Mouse (Mus musculus): ENCODE data around the gene Sat2. TPM values are rescaled to one million over a fixed set of nuclear protein-coding genes. Genes with fewer than 3 reads are reported as not detected.

Gene Sat2
- total RNA-seq, 2 experiments from 2014 or later = not detected

DNA sequence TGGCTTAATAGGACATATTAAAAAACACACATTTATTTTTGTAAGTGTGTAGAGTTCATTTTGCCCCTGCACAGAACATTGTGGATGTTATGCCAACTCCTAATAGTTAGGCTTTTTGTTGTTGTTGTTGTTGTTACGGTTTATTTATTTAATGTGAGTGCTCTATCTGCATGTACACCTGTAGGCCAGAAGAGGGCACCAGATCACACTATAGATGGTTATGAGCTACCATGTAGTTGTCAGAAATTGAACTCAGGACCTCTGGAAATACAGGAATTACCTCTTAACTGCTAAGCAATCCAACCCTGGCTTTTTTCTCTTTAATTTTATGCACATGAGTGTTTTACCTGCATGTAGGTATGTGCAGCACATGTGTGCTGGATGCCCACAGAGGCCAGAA is 8.0 kb downstream of the Sat2 start:
- no peak for ATAC-seq (ENCODE audit: poor library complexity, severe bottlenecking)

- peak; percentile 93 for ATAC-seq (ENCODE audit: poor library complexity, severe bottlenecking)
Observed at GRCm38 (mm10) chr11:69632284-69633089, 10.7 kb downstream of the Sat2 start, which contains the start of gene Fxr2. Gene Fxr2 (plus strand): TSS chr11:69632990.

DNA sequence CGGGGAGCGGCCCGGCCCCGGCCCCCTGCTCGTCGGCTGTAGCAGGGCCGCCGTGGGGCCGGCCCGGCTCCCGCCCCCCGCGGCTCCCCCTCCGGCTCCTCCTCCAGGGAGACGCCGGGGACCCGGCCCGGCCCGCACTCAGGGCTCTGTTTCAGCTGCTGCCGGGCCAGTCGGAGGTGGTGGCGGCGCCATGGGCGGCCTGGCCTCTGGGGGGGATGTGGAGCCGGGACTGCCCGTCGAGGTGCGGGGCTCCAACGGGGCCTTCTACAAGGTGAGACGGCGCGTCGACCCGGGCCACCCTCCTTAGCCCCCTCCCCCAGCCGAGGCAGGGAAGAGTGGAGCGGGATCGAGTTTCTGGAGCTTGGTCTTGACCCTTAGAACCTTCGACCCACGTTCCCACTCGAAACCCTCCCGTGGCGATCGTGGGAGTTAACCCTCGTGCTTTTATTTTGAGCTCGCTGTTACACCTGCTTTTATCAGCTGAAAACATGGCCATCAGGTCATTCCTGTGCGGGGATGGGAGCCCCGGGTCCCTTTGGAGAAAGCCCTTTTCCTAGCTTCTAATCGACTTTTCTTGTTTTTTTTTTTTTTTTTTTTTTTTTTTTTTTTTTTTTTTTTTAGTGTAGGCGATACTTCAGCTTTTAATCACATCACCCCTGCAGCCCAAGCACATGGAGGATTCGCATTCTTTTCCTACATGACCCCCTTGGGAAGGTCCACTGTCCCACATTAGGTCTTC is 11.5 kb downstream of the Sat2 start:
- peak; percentile 12 for ATAC-seq (ENCODE audit: poor library complexity, severe bottlenecking)

DNA sequence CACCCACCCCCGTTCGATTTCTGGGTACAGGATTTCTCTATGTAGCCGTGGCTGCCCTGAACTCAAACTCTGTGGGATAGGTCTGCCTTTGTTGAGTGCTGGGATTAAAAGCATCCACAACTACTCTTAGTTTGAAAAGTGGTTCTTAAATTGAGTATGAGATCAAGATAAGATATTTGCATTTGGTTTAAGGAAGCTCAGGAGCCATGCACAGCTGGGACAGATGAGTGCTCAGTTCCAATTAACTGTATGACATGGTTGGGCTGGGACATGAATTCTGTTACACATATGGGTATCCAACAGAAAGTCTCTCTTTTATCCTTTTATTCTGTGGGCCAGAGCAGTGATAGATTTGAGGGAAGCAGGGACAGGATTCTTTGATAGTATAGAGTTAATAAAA is 13.6 kb downstream of the Sat2 start:
- ATAC-seq (ENCODE audit: poor library complexity, severe bottlenecking) = no peak

GRCm38 (mm10) chr11:69645860-69646259 is 24.0 kb downstream of the Sat2 start:
- no peak for ATAC-seq (ENCODE audit: poor library complexity, severe bottlenecking)

- ATAC-seq (ENCODE audit: poor library complexity, severe bottlenecking) = no peak
Observed at GRCm38 (mm10) chr11:69653399-69653798, 31.6 kb downstream of the Sat2 start.

DNA sequence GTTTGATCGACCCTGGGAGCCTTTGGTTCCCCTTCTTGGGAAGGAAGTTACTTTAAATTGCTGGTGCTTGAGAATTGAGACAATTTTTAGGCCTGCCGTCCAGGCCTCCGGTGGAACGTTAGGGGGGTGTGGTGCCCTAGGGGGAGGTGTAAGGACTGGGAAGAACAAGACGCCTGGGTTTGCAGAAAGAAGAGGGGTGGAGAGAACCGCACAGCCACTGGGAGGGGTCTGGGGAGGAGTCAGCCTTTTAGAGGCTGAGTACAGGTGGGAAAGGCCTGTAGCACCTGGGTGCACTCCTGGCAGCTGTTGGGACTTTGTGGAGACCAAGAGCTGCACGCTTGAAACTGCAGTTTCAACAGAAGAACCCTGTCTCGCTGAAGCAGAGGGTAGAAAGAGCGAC is 32.9 kb downstream of the Sat2 start:
- ATAC-seq (ENCODE audit: poor library complexity, severe bottlenecking) = no peak

GRCm38 (mm10) chr11:69655264-69656064 is 33.6 kb downstream of the Sat2 start, which contains the start of gene Sox15:
Gene Sox15 (plus strand): TSS chr11:69655314.
- ATAC-seq (ENCODE audit: poor library complexity, severe bottlenecking) = peak; percentile 68

DNA sequence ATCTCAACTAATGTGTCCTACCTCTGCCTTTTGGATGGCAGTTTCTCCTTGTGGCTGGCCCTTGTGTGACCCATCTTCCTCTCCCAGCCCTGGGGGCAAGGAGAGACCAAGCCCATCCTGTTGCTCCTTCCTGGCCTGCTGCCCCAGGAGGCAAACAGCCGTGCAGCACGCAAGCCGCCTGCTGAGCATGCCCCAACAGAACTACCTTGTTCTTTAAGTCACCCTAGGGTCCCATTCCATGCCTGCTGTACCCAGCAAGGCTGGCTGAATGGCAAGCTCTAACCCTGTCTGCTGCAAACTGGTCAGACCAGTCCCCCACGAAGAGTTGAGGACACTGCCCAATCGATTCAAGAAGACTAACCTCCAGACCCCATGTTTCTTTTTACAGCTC is 34.2 kb downstream of the Sat2 start:
- ATAC-seq (ENCODE audit: poor library complexity, severe bottlenecking) = no peak

GRCm38 (mm10) chr11:69656617-69657461 is 35.0 kb downstream of the Sat2 start:
- peak; percentile 26; the same call in 1 of the 2 replicates for ATAC-seq (ENCODE audit: poor library complexity, severe bottlenecking)

GRCm38 (mm10) chr11:69657462-69657881 is 35.6 kb downstream of the Sat2 start:
- ATAC-seq (ENCODE audit: poor library complexity, severe bottlenecking) = no peak

- ATAC-seq (ENCODE audit: poor library complexity, severe bottlenecking) = no peak
Observed at GRCm38 (mm10) chr11:69661221-69661881, 39.5 kb downstream of the Sat2 start.

GRCm38 (mm10) chr11:69662213-69662966 is 40.6 kb downstream of the Sat2 start, which contains the start of gene Mpdu1:
Gene Mpdu1 (minus strand): TSS chr11:69662642.
- peak; percentile 78 for ATAC-seq (ENCODE audit: poor library complexity, severe bottlenecking)

DNA sequence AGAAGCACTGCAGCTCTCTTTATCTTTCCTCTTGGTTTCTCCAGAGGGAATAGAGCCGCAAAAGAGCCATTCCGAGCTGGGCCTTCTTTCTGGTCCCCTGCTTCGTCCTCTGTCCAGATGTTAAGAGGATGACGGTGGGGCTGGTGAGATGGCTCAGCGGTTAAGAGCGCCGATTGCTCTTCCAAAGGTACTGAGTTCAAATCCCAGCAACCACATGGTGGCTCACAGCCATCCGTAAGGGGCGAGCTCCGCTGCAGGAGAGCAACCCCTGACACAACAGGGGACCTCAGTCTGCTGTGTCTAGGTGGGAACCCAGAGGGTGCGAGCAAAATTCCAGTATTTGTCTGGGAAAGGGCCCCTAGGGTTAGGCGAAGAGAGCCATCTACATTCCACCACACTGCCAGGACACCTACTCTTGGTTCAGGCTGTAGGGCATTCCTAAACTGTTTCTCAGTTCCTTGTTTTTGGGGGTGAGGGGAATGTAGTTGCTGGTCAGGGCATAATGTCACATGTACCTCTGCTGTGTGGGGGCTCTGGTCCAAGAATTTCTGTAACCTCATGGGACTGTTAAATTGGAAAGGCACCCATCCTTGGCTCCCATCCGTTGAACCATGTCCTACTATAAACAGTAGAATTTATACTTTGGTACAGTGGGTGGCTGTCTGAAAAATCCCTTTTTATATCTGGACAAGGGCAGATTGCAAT is 41.3 kb downstream of the Sat2 start:
- no peak for ATAC-seq (ENCODE audit: poor library complexity, severe bottlenecking)

DNA sequence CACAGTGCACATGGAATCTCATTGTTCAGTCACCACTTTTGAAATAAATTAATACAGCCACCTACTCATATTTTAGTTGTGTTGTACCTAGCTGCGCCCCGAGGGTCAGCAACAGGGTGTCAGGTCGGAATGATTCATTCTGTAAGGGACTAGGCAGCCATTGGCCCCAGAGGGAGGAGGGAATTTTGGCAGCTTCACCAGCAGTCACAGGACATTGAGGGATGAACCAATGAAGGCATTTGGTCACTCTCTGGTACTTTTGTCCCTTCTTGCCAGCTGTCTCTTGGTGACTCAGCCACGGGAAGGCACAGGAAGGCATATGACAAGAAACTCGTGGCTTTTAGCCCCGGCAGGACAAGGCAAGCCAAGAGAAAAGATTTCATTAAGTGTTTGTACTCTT is 42.0 kb downstream of the Sat2 start:
- no peak for ATAC-seq (ENCODE audit: poor library complexity, severe bottlenecking)

- ATAC-seq (ENCODE audit: poor library complexity, severe bottlenecking) = no peak
Observed at GRCm38 (mm10) chr11:69664841-69665240, 43.0 kb downstream of the Sat2 start.

DNA sequence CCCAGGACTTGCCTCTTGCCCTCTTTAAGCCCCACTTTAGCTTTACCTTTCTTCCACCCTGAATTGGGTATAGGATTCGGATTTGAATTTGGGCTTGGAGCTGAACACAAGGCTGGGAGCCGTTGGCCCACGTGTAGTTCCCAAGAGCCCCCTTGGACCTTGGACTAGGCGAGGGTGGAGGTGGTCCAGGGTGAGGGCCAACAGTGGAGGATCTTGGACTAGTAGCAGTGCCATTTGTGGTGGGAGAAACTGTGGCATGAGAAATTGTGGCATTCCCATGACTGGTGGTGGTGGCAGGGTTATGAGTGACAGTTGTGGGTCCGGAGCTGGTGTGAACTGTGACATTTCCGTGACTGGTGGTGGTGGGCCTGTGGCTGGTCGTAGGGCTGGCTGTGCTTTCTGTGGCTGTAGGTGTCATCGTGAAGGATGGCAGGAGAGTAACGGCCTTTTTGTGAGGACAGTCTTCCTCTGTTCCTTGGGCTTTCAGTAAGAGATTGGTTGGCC is 43.7 kb downstream of the Sat2 start:
- ATAC-seq (ENCODE audit: poor library complexity, severe bottlenecking) = no peak
